Mouse (Mus musculus): Measurements from ENCODE around the gene Ccdc134.

Ccdc134 gene

GRCm38 (mm10) chr15:82188481-82189240 is 60.9 kb downstream of the Ccdc134 start:
- in situ Hi-C loops (cut with MboI; ENCODE audit: unreplicated experiment in 2 of 2): loop anchor here (5.0 kb wide), 2 partner anchors 34 to 39 kb away; partner anchors contain the start of gene Tnfrsf13c (in 1 of the 2)

All from v-Abl transformed pro-B cells (cell line).